Mouse (Mus musculus): ENCODE measurements around the gene Tbccd1. TPM values are rescaled to one million over a fixed set of nuclear protein-coding genes. Genes with fewer than 3 reads are reported as not detected.
"Not testable (repeated sequence)": the region's sequence is repeated elsewhere in the genome, so short reads cannot be mapped to it uniquely, and the experiment has no call there.

Gene Tbccd1
- polyA plus RNA-seq, 1 experiment from 2014 or later, result 22.2 TPM

DNA sequence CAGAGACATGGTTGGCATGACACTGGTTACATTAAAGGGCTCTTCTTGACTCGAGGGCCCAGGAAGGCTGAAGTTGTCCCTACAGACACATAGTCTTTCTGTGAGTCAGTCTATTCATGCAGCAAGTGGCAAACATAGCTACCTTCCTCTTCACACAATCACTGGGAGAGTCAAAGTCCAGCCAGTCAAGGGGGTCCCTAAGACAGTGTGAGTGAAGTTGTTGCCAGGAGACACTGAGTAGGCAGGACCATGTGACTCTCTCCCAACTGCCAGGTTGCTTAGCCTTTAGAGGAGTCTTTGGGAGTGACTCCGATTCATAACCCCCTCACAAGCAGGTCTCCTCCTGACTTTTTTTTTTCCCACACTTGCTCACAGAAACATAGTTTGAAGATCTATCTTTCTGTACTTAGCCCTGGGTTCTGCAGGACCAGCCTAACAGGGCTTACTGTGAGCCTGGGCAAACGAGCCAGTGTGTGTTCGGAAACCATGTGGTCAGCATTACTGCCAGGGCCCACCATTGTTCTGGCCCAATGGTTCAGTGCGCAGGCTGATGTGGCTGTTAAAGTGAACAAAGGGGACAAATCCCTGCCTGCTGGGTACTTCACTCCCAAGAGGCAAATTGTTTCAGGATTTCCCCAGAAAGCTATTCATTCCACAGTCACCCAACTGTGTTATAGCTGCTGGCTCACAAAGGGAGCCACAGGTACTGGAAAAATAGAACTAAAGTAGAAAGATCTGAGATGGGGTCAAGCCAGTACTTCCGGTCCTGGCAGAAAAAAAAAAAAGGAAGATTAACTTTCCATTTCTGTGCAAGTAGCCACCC lies 57.2 kb downstream of the Tbccd1 start:
- peak; percentile 70 for ATAC-seq
- Histone ChIP-seq H3K4me1 (replicated peaks; ENCODE audit: control insufficient read depth, insufficient read depth, low read length) (peaks cover 8% of the 10 kb centered on the region), H3K36me3 (ENCODE audit: control insufficient read depth, insufficient read depth) (no peaks in the 10 kb centered on the region), H3K27me3 (replicated peaks; ENCODE audit: control insufficient read depth, insufficient read depth, low read length) (no peaks in the 10 kb centered on the region), H3K9me3 (ENCODE audit: control insufficient read depth, low read length) (no peaks in the 10 kb centered on the region), H3K4me3 (replicated peaks; ENCODE audit: low read length) (no peak overlapping the region), H3K4me2 (ENCODE audit: low read length) (no peak overlapping the region), H3K27ac (ENCODE audit: low read length) (no peak overlapping the region), H3K9ac (replicated peaks; ENCODE audit: low read depth, low read length) (no peak overlapping the region)
- WGBS, result 9% methylated on average over 6 of the region's 6 CpGs

DNA sequence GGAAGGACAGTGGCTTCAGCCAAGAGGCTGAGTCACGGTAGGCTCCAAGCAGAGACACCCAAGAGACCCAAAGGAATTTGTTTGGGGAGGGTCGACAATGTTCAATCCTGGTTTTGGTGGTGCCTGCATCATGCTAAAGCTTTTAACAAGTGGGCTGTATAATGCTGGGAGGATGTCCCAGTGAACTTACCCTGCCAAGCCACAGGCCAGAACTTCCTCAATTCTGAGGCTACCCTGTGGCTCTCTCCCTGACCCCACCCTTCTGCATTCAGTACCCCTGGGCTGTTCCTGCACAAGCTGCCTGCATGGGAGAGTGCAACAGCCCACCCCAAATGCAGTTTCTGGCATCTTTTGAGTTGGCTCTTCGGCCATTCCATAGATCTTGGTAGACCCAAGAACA lies 58.9 kb downstream of the Tbccd1 start:
- 84% methylated on average over 3 of the region's 3 CpGs for WGBS
- Histone ChIP-seq H3K27ac (ENCODE audit: low read length) (no peak overlapping the region), H3K9ac (replicated peaks; ENCODE audit: low read depth, low read length) (no peak overlapping the region), H3K9me3 (ENCODE audit: control insufficient read depth, low read length) (no peaks in the 10 kb centered on the region), H3K4me2 (ENCODE audit: low read length) (no peak overlapping the region), H3K4me1 (replicated peaks; ENCODE audit: control insufficient read depth, insufficient read depth, low read length) (peaks cover 8% of the 10 kb centered on the region), H3K27me3 (replicated peaks; ENCODE audit: control insufficient read depth, insufficient read depth, low read length) (no peaks in the 10 kb centered on the region), H3K36me3 (ENCODE audit: control insufficient read depth, insufficient read depth) (no peaks in the 10 kb centered on the region), H3K4me3 (replicated peaks; ENCODE audit: low read length) (no peak overlapping the region)
- ATAC-seq, result no peak

DNA sequence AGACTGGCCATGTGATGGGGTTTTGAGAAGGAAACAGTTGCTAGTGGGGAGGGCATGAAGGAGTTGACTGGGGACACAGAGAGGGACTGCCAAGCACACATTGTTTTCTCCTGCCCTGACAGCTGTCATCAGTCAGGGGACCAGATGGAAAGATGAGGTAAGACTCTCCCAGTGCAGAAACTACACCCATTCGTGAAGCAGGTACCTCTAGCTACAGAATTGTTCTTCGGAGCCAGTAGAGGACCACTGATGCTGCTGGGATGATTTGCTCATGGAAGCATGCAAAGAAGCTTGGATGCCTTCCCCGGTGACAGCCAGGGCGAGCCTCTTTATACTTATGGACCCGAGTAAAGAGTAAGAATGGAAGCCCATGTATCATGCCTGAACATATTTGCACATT lies 59.9 kb downstream of the Tbccd1 start:
- no peaks in the 10 kb centered on the region for H3K9me3 ChIP-seq (ENCODE audit: control insufficient read depth, low read length)
- no peak overlapping the region for H3K4me2 ChIP-seq (ENCODE audit: low read length)
- WGBS, result 71% methylated on average over 5 of the region's 5 CpGs
- ATAC-seq, result no peak
- no peaks in the 10 kb centered on the region for H3K36me3 ChIP-seq (ENCODE audit: control insufficient read depth, insufficient read depth)
- H3K27ac ChIP-seq (ENCODE audit: low read length), result no peak overlapping the region
- peaks cover 3% of the 10 kb centered on the region; the same call in 1 of the 2 replicates for H3K4me1 ChIP-seq (replicated peaks; ENCODE audit: control insufficient read depth, insufficient read depth, low read length)
- no peak overlapping the region for H3K4me3 ChIP-seq (replicated peaks; ENCODE audit: low read length)
- H3K27me3 ChIP-seq (replicated peaks; ENCODE audit: control insufficient read depth, insufficient read depth, low read length), result no peaks in the 10 kb centered on the region
- H3K9ac ChIP-seq (replicated peaks; ENCODE audit: low read depth, low read length), result no peak overlapping the region

DNA sequence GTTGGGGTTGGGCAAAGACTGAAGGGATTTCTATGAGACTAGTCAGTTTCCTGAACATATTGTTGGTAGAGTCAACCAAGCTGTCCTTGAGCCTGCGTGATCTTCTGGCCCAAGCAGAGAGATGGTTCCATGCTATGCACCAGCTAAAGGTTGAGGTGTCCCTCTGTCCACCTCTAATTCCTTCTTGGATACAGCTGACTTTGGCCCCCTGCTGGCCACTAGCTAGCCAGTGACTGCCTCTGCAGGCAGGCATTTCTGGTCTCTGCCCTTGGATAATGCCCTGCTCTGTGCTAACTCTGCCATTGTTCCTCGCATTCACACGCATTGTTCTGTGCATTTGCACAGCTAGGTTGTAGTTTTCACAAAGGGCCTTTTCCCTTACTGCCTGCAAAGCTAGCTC lies 62.0 kb downstream of the Tbccd1 start:
- H3K9ac ChIP-seq (replicated peaks; ENCODE audit: low read depth, low read length), result no peak overlapping the region
- WGBS, result 55% methylated on average over 3 of the region's 3 CpGs
- ATAC-seq, result no peak
- H3K4me3 ChIP-seq (replicated peaks; ENCODE audit: low read length), result no peak overlapping the region
- H3K36me3 ChIP-seq (ENCODE audit: control insufficient read depth, insufficient read depth), result no peaks in the 10 kb centered on the region
- H3K9me3 ChIP-seq (ENCODE audit: control insufficient read depth, low read length), result no peaks in the 10 kb centered on the region
- H3K4me2 ChIP-seq (ENCODE audit: low read length), result no peak overlapping the region
- peaks cover 5% of the 10 kb centered on the region for H3K4me1 ChIP-seq (replicated peaks; ENCODE audit: control insufficient read depth, insufficient read depth, low read length)
- H3K27ac ChIP-seq (ENCODE audit: low read length), result no peak overlapping the region
- H3K27me3 ChIP-seq (replicated peaks; ENCODE audit: control insufficient read depth, insufficient read depth, low read length), result no peaks in the 10 kb centered on the region

DNA sequence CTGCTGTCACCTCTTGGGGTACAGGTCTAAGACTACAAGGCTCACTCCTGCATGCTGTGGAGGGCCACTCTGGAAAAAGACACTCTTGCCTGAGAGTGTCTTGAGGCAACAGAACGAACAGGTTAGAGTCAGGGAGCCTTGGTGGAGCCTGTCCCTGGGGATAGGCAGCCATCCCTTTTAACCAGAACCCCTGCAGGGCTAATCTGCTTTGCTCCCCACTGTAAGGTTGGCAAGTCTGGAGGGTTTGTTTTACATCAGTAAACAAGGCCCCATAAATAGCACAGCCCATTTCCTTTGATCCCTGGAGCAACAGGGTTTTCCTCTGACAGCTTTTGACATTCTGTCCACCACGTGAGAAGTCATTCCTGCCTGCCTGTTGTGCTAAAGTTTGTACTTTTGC lies 66.2 kb downstream of the Tbccd1 start:
- WGBS, result 11% methylated on average over 2 of the region's 2 CpGs
- H3K4me2 ChIP-seq (ENCODE audit: low read length), result no peak overlapping the region
- H3K9ac ChIP-seq (replicated peaks; ENCODE audit: low read depth, low read length), result no peak overlapping the region
- no peaks in the 10 kb centered on the region for H3K9me3 ChIP-seq (ENCODE audit: control insufficient read depth, low read length)
- no peak overlapping the region for H3K27ac ChIP-seq (ENCODE audit: low read length)
- no peaks in the 10 kb centered on the region for H3K36me3 ChIP-seq (ENCODE audit: control insufficient read depth, insufficient read depth)
- no peaks in the 10 kb centered on the region for H3K27me3 ChIP-seq (replicated peaks; ENCODE audit: control insufficient read depth, insufficient read depth, low read length)
- no peak for ATAC-seq
- peaks cover 13% of the 10 kb centered on the region for H3K4me1 ChIP-seq (replicated peaks; ENCODE audit: control insufficient read depth, insufficient read depth, low read length)
- no peak overlapping the region for H3K4me3 ChIP-seq (replicated peaks; ENCODE audit: low read length)

DNA sequence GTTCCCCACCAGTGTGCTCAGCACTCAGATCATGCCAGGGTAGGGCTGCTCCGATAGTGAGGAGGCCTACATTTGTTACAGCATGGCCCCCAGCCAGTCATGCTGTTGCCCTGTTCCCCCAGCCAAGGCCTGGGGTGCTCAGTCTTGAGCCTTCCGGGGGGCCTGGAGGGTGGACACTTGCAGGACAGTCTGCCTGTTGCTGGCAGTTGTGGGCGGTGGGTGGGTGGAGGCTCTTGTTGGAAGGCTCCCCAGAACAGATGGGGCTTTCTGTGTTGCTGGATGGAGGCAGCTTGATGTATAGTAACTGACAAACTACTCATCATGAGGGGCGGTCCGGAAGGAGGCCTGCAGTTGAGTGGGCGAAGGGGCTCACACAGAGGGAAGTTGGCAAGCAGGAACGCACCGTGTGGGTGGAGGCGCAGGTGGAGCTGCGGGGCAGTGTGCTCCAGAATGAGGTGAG lies 67.5 kb downstream of the Tbccd1 start:
- Histone ChIP-seq H3K36me3 (ENCODE audit: control insufficient read depth, insufficient read depth) (no peaks in the 10 kb centered on the region), H3K4me1 (replicated peaks; ENCODE audit: control insufficient read depth, insufficient read depth, low read length) (peaks cover 13% of the 10 kb centered on the region), H3K9ac (replicated peaks; ENCODE audit: low read depth, low read length) (no peak overlapping the region), H3K27me3 (replicated peaks; ENCODE audit: control insufficient read depth, insufficient read depth, low read length) (no peaks in the 10 kb centered on the region), H3K9me3 (ENCODE audit: control insufficient read depth, low read length) (no peaks in the 10 kb centered on the region), H3K4me2 (ENCODE audit: low read length) (no peak overlapping the region), H3K27ac (ENCODE audit: low read length) (no peak overlapping the region), H3K4me3 (replicated peaks; ENCODE audit: low read length) (no peak overlapping the region)
- WGBS, result 50% methylated on average over 10 of the region's 10 CpGs
- ATAC-seq, result peak; percentile 77

DNA sequence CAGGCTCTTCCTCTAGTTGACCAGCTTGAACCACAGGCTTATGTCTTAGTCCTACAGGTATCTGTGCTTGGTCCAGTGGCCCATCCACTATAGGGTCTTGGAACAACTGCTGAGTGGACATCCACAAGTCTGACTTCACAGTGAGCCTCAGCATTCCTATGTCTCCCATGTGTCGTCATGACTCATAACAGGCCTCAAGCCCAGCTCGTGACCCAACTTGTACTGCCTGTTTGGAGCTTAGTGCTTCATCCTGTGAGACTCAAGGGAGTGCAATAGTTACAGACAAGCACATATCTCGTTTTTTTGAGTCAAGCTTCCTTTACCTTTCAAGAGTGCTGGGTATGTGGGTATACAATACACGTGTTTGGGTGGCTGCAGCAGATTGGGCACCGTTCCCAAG lies 74.8 kb downstream of the Tbccd1 start:
- H3K9me3 ChIP-seq (ENCODE audit: control insufficient read depth, low read length), result no peaks in the 10 kb centered on the region

DNA sequence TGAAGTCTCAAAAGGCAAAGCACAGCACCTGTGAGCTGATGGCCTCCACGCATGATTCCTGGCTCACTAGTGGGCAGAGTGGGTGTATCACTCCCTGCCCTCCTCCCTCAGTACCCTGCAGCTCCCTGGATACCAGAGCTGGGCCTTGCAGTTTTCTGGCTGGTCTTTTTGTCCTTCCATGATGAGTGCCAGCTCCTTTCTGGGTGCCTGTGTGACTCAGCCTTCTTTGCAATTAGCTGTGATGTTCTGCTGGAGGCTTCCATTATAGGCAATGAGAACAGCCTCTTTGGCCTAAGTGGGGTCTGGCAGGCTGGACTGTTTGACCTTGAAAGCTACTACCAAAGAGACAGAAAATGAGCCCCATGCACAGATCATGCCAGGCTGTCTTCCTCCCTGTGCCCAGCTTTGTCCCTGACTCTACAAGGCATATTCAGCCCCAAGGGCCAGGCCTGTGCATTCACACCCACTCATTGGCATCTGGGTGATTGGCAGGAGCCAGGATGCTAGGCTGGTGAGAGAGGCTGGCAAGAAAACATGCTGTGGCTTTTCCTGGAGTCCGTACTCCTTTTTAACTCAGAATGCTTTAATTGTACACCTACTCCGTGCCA lies 78.1 kb downstream of the Tbccd1 start:
- Histone ChIP-seq H3K4me2 (ENCODE audit: low read length) (no peak overlapping the region), H3K36me3 (ENCODE audit: control insufficient read depth, insufficient read depth) (no peaks in the 10 kb centered on the region), H3K4me1 (replicated peaks; ENCODE audit: control insufficient read depth, insufficient read depth, low read length) (no peaks in the 10 kb centered on the region), H3K27ac (ENCODE audit: low read length) (no peak overlapping the region), H3K27me3 (replicated peaks; ENCODE audit: control insufficient read depth, insufficient read depth, low read length) (no peaks in the 10 kb centered on the region), H3K4me3 (replicated peaks; ENCODE audit: low read length) (no peak overlapping the region), H3K9me3 (ENCODE audit: control insufficient read depth, low read length) (no peaks in the 10 kb centered on the region), H3K9ac (replicated peaks; ENCODE audit: low read depth, low read length) (no peak overlapping the region)
- 78% methylated on average over 3 of the region's 3 CpGs for WGBS
- peak; percentile 26; the same call in 1 of the 2 replicates for ATAC-seq

More for the DNA sequence above, 74.8 kb downstream of the Tbccd1 start:
- Histone ChIP-seq H3K9ac (replicated peaks; ENCODE audit: low read depth, low read length) (no peak overlapping the region), H3K36me3 (ENCODE audit: control insufficient read depth, insufficient read depth) (no peaks in the 10 kb centered on the region), H3K27ac (ENCODE audit: low read length) (no peak overlapping the region), H3K27me3 (replicated peaks; ENCODE audit: control insufficient read depth, insufficient read depth, low read length) (no peaks in the 10 kb centered on the region), H3K4me1 (replicated peaks; ENCODE audit: control insufficient read depth, insufficient read depth, low read length) (no peaks in the 10 kb centered on the region), H3K4me3 (replicated peaks; ENCODE audit: low read length) (no peak overlapping the region), H3K4me2 (ENCODE audit: low read length) (no peak overlapping the region)
- 85% methylated on average over 5 of the region's 5 CpGs for WGBS
- ATAC-seq, result no peak

DNA sequence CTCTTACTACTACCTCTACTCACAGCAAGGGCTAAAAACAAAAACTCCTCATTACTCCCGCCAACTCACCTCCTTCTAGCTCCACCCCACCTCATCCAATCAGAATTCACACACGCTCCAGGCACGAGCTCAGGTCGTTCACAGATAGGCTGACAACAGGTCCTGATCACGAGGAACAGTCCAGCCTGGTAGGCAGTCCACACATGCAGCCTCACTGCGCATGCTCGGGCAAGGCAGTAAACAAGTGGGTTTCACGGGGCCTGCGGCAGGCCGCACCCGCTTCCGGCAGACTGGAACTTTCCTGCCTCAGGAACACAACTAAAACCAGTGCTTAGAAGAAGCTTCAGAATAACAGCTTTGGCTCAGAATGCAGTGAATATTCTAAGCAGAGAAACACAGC lies 79.2 kb downstream of the Tbccd1 start:
- ATAC-seq; H3K27me3 ChIP-seq (replicated peaks; ENCODE audit: control insufficient read depth, insufficient read depth, low read length); H3K4me1 ChIP-seq (replicated peaks; ENCODE audit: control insufficient read depth, insufficient read depth, low read length); H3K9ac ChIP-seq (replicated peaks; ENCODE audit: low read depth, low read length); H3K4me2 ChIP-seq (ENCODE audit: low read length); H3K36me3 ChIP-seq (ENCODE audit: control insufficient read depth, insufficient read depth); H3K9me3 ChIP-seq (ENCODE audit: control insufficient read depth, low read length); H3K4me3 ChIP-seq (replicated peaks; ENCODE audit: low read length); H3K27ac ChIP-seq (ENCODE audit: low read length): not testable (repeated sequence)
- WGBS, result 93% methylated on average over 12 of the region's 12 CpGs

All from forebrain, embryonic 16.5 days (tissue).